Mouse (Mus musculus) neural tube, embryonic 13.5 days (tissue): ENCODE results near the gene Prss12. TPM values are rescaled to one million over a fixed set of nuclear protein-coding genes. Genes with fewer than 3 reads are reported as not detected.

Source experiments
- ATAC-seq: fragments of 200-750 bp; cut with Nextera tagmentation; 2 replicates; pipeline ENCODE4 v1.8.0; 2017; ENCODE audit warnings: low read depth, mild to moderate bottlenecking, moderate TSS enrichment, moderate library complexity
- H3K27ac ChIP-seq: fragments of 300-500 bp; sonication (generic); replicated peaks from 2 replicates; pipeline ENCODE4 v1.5.1; 2015; ENCODE audit warnings: moderate library complexity, mild to moderate bottlenecking, inconsistent platforms
- H3K27me3 ChIP-seq: fragments of 300-500 bp; sonication (generic); 2 replicates; pipeline ENCODE4 v1.6.1; 2015; ENCODE audit warnings: mild to moderate bottlenecking, inconsistent platforms
- H3K36me3 ChIP-seq: fragments of 300-500 bp; sonication (generic); 2 replicates; pipeline ENCODE4 v1.6.1; 2015; ENCODE audit warnings: mild to moderate bottlenecking, inconsistent platforms
- H3K4me1 ChIP-seq: fragments of 300-500 bp; sonication (generic); replicated peaks from 2 replicates; pipeline ENCODE4 v1.6.1; 2015; ENCODE audit warnings: inconsistent platforms
- H3K4me2 ChIP-seq: fragments of 300-500 bp; sonication (generic); 2 replicates; pipeline ENCODE4 v1.6.1; 2015; ENCODE audit warnings: inconsistent platforms, mild to moderate bottlenecking, moderate library complexity
- H3K4me3 ChIP-seq: fragments of 300-500 bp; sonication (generic); 2 replicates; pipeline ENCODE4 v1.5.1; 2015; ENCODE audit warnings: mild to moderate bottlenecking, inconsistent platforms
- H3K9ac ChIP-seq: fragments of 300-500 bp; sonication (generic); 2 replicates; pipeline ENCODE4 v1.6.1; 2015; ENCODE audit warnings: moderate library complexity, mild to moderate bottlenecking, inconsistent platforms
- H3K9me3 ChIP-seq: fragments of 300-500 bp; sonication (generic); 2 replicates; pipeline ENCODE4 v1.6.1; 2016; ENCODE audit warnings: inconsistent platforms
- WGBS: fragments of 180-500 bp; shearing (Covaris S2); methylation state at CpG from one replicate; pipeline ENCODE4 v1.1.7; 2015; 5-methylcytosine and 5-hydroxymethylcytosine counted together
- polyA plus RNA-seq: library from polyadenylated mRNA; unstranded; fragments of >200 nt; fragmentation: Nextera tagmentation; extraction: Ambion mirVana; gene quantifications from 2 replicates; pipeline ENCODE4 v1.2.1, GENCODE M21; 2015

Prss12 gene
- polyA plus RNA-seq, 1 experiment from 2014 or later, result 22.7 TPM

DNA sequence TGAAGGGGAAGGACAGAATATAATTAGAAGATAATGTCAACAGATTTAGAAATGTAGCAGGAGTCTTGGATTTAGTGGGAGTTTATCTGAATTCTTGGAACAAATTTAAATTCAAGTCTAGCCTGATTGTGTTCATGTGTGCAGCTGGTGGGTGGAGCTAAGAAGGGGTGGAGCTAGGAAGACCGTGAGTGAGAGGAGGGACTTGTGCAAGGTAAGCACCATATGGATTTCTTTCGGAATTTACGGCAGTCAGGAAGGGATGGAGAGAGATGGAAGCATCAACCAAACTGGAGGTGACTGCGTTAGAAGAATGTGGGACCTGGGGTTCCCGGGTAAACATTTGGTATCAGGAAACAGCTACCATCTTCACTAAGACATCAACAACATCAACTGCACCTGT is 68.2 kb downstream of the Prss12 start:
- no peak overlapping the region for H3K4me3 ChIP-seq
- H3K9ac ChIP-seq, result no peak overlapping the region
- H3K27me3 ChIP-seq, result no peaks in the 10 kb centered on the region
- H3K36me3 ChIP-seq, result no peaks in the 10 kb centered on the region
- H3K4me2 ChIP-seq, result no peak overlapping the region
- no peak for ATAC-seq
- no peaks in the 10 kb centered on the region for H3K9me3 ChIP-seq
- WGBS, result 52% methylated on average over 5 of the region's 5 CpGs
- no peak overlapping the region for H3K27ac ChIP-seq
- H3K4me1 ChIP-seq, result peaks cover 2% of the 10 kb centered on the region; the same call in 1 of the 2 replicates

DNA sequence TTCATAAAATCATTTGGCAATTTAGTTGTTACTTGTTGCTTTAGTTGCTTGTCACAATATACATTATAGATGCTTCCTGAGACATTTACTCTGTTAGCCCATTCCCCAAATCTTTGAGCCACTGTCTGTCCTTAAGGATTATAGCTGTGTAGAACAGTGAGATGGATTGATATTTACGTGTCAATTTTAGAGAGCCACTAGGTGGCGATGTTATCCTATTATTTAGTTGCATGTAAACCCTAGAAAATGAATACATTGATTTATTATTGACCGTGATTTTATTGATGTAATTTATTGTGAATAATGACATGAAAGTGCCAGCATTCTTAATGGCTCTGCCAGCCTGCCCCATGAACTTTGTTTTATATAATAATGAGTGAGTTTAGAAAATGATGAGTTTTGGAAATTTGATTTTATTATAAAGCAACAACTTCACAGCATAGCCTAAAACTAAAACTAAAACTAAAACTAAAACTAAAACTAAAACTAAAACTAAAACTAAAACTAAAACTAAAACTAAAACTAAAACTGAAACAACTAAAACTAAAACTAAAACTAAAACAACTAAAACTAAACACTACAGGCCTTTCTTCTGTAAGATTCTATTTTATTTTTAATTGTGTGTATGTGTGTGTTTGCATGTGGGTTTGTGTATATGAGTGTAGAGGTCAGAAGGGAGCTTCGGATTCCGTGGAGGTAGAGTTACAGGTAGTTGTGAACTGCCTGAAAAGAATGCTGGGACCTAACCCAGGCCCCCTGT is 69.1 kb downstream of the Prss12 start:
- H3K4me2 ChIP-seq, result no peak overlapping the region
- no peak overlapping the region for H3K4me3 ChIP-seq
- no peaks in the 10 kb centered on the region for H3K36me3 ChIP-seq
- no peak overlapping the region for H3K9ac ChIP-seq
- no peak overlapping the region for H3K27ac ChIP-seq
- H3K4me1 ChIP-seq, result no peaks in the 10 kb centered on the region
- no peaks in the 10 kb centered on the region for H3K9me3 ChIP-seq
- no peaks in the 10 kb centered on the region for H3K27me3 ChIP-seq
- 15% methylated on average over 5 of the region's 5 CpGs for WGBS
- peak; percentile 63; the same call in 1 of the 2 replicates for ATAC-seq

DNA sequence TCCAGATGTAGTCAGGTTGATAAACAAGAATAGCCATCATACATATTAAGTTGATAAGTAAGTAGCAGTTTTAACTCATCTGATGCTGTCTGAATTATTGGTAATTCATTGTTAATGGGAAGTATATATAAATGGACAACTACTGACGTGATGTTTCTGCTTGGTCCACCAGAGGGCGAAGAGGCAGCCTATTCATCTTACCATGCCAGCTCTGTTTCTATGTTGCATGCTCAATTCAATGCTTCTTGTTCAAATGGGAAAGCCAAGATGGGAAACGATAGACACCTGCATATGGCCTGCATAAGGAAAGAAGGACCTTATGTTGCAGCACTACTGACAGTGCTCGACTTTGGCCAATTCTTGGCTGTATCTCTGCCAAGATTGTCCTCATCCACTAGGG is 70.1 kb downstream of the Prss12 start:
- Histone ChIP-seq H3K9me3 (no peaks in the 10 kb centered on the region), H3K9ac (no peak overlapping the region), H3K27ac (no peak overlapping the region), H3K27me3 (no peaks in the 10 kb centered on the region), H3K4me1 (no peaks in the 10 kb centered on the region), H3K4me3 (no peak overlapping the region), H3K36me3 (no peaks in the 10 kb centered on the region), H3K4me2 (no peak overlapping the region)
- WGBS, result 41% methylated on average over 4 of the region's 4 CpGs
- peak; percentile 57; the same call in 1 of the 2 replicates for ATAC-seq

DNA sequence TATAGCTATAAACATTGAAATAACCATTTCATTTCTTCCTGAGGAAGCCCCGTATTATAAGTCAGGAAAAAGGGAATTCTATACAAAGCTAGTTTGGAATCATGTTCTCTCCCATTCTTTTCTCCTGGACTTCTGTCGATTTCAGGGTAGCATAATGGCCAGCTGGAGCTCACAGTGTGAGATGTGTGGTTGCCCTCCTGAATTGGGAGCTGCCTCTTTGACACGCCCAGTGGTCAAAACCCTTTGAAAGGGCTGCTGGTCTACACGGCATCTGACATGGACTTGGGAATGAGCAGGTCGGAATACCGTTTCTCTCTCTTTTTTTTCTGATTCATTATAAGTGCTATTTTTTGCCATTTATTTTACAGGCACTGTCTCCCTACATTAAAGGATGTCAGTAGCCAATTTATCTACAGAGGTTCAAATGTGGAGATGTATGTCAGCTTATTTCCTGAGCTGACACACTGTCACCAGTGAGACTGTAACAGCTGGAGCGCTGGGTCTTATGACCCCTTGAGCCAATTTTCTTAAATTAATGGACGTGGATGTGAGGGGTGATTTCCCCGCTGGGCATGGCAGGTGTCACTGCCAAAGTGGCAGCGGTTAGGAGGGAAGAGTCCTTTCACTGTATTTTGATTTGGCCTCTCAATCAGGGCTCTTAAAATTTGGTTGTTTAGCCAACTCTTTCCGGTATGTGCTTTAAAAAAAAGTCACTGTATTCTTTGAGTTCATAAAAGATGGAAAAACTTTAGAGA is 79.8 kb downstream of the Prss12 start:
- no peak for ATAC-seq

DNA sequence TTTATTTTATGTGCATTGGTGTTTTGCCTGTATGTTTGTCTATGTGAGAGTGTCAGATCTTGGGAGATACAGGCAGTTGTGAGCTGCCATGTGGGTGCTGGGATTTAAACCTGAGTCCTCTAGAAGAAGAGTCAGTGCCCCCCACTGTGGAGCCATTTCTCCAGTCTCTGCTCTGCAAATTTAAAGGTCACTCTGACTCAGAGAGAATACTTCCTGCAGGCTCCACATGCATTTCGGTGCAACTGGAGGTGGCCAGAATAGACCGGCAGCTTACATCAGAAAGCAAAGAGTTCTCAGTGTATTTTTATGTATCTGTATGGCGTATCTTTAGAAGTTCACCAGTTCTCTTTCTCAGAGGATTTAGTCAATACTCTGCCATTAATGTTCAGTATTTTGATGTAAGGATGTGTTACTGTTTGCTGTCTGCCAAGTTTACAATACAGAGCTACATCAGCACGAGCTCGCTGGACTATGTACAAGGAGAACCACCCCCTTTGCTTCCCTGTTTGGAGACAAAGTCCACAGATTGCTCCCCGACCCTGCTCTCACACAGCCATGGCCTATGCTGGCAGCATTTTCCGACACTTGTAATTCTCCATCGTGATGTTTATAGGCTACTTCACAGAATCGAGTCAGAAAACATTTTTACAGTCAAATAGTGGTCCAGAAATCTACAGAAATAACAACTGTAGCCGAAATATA is 81.2 kb downstream of the Prss12 start:
- H3K4me1 ChIP-seq, result no peaks in the 10 kb centered on the region
- no peak overlapping the region for H3K4me2 ChIP-seq
- no peak overlapping the region for H3K4me3 ChIP-seq
- no peak overlapping the region for H3K9ac ChIP-seq
- H3K27ac ChIP-seq, result no peak overlapping the region
- peaks cover 5% of the 10 kb centered on the region; the same call in 1 of the 2 replicates for H3K36me3 ChIP-seq
- WGBS, result 83% methylated on average over 10 of the region's 10 CpGs
- no peak for ATAC-seq
- no peaks in the 10 kb centered on the region for H3K9me3 ChIP-seq
- no peaks in the 10 kb centered on the region for H3K27me3 ChIP-seq

More for the DNA sequence above, 79.8 kb downstream of the Prss12 start:
- 51% methylated on average over 11 of the region's 11 CpGs for WGBS
- H3K4me3 ChIP-seq, result no peak overlapping the region
- H3K4me2 ChIP-seq, result no peak overlapping the region
- no peaks in the 10 kb centered on the region for H3K9me3 ChIP-seq
- H3K9ac ChIP-seq, result no peak overlapping the region
- H3K27me3 ChIP-seq, result no peaks in the 10 kb centered on the region
- H3K27ac ChIP-seq, result no peak overlapping the region
- H3K4me1 ChIP-seq, result no peaks in the 10 kb centered on the region
- peaks cover 5% of the 10 kb centered on the region; the same call in 1 of the 2 replicates for H3K36me3 ChIP-seq

DNA sequence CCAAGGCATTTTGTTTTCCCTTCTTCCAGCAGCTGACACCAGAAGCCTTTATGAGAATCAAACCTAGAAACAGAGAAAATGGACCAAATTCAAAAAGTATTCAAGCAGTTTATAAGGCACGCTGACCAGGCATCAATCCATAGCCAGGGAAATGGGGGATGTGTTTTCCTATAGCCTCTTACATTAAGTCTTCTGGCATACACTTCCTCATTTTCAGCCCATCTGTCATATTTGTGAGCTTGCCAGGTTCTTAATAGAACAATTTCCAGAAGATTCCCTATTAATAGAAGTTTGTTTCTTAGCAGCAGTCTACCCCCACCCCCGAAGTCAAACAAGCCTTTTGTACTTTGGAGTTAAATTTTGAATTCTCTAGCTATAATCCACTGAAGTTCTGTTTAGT is 84.4 kb downstream of the Prss12 start:
- no peaks in the 10 kb centered on the region for H3K9me3 ChIP-seq

DNA sequence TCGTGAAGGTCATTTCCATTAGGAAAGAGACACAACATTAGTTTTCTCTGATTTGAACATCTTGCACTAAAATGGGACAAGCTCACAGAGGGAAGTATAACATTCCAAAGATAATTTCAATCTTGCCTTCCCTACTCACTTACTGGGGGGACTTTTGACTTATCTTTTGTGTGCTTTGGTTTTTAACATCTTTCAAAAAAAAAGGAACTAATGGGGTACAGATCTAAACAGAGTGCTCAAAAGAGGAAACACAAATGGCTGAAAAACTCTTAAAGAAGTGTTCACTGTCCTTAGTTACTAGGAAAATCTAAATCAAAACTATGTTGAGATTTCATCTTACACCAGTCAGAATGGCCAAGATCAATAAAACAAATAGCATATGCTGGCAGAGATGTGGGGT is 90.6 kb downstream of the Prss12 start:
- WGBS, result 81% methylated on average over 1 of the region's 1 CpGs
- Histone ChIP-seq H3K9me3 (no peaks in the 10 kb centered on the region), H3K36me3 (no peaks in the 10 kb centered on the region)

More for the DNA sequence above, 84.4 kb downstream of the Prss12 start:
- no peak overlapping the region for H3K4me2 ChIP-seq
- H3K27me3 ChIP-seq, result no peaks in the 10 kb centered on the region
- peaks cover 5% of the 10 kb centered on the region; the same call in 1 of the 2 replicates for H3K36me3 ChIP-seq
- no peaks in the 10 kb centered on the region for H3K4me1 ChIP-seq
- WGBS, result 83% methylated on average over 2 of the region's 2 CpGs
- ATAC-seq, result no peak
- H3K9ac ChIP-seq, result no peak overlapping the region
- H3K4me3 ChIP-seq, result no peak overlapping the region
- no peak overlapping the region for H3K27ac ChIP-seq

DNA sequence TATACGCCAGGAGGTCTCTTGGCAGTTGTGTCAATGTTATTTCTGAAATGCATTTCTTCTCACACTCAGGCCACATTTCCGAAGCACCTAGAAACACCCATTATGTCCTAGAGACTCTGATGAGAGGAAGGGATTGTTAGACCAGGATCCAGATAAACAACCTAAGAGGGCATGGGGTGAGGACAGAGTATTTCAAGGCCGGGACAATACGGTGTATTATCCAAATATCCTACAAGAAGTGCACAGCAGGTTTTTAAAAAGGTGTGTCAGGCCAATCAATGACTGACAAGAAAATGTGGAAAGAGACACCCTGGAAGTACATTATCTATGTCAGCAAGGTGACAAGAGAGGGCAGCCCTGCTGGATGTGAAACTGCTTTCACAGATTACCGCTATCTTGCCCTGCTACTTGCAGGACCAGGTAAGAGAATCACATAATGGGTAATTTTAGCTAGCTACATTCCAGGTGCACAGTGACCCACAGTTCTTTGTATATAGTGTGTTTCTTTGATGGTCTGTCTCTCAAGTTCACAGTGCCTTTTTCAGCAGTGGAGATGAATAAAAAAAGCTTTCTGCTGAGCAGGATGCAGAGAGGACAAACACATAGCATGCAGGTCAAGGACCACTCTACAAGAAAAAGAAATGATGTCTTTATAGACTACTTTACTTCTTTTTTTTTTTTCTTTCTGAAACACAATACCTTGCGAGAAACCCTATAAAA is 97.0 kb downstream of the Prss12 start:
- Histone ChIP-seq H3K36me3 (peaks cover 8% of the 10 kb centered on the region), H3K4me2 (no peak overlapping the region), H3K4me1 (no peaks in the 10 kb centered on the region), H3K27ac (no peak overlapping the region), H3K27me3 (no peaks in the 10 kb centered on the region), H3K4me3 (no peak overlapping the region), H3K9me3 (no peaks in the 10 kb centered on the region), H3K9ac (no peak overlapping the region)
- no peak for ATAC-seq
- 89% methylated on average over 6 of the region's 6 CpGs for WGBS

More for the DNA sequence above, 90.6 kb downstream of the Prss12 start:
- Histone ChIP-seq H3K9ac (no peak overlapping the region), H3K27ac (no peak overlapping the region), H3K27me3 (no peaks in the 10 kb centered on the region), H3K4me1 (no peaks in the 10 kb centered on the region), H3K4me2 (no peak overlapping the region), H3K4me3 (no peak overlapping the region)
- ATAC-seq, result no peak

DNA sequence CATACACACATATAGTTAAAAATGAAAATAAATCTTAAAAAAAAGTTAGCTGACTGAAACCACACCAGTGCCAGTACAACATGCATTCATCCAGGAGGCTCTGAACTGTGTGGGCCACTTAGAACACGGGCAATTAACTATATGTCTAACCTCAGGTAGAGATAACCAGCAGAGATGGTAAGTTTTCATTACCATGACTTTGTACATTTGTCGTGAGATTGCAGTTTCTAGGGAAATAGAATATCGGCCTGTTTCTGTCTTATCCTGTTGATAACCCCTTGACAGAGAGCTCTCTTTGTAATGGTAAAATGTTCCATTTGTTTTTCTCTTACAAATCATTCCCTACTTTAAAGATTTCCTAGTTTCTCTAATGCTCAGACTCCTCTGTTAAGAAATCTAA is 103.8 kb downstream of the Prss12 start:
- no peak overlapping the region for H3K9ac ChIP-seq
- H3K4me2 ChIP-seq, result no peak overlapping the region
- H3K27ac ChIP-seq, result no peak overlapping the region
- no peak overlapping the region for H3K4me3 ChIP-seq
- H3K36me3 ChIP-seq, result peaks cover 8% of the 10 kb centered on the region
- ATAC-seq, result no peak
- no peaks in the 10 kb centered on the region for H3K27me3 ChIP-seq
- H3K4me1 ChIP-seq, result no peaks in the 10 kb centered on the region
- WGBS, result 93% methylated on average over 3 of the region's 3 CpGs
- no peaks in the 10 kb centered on the region for H3K9me3 ChIP-seq

DNA sequence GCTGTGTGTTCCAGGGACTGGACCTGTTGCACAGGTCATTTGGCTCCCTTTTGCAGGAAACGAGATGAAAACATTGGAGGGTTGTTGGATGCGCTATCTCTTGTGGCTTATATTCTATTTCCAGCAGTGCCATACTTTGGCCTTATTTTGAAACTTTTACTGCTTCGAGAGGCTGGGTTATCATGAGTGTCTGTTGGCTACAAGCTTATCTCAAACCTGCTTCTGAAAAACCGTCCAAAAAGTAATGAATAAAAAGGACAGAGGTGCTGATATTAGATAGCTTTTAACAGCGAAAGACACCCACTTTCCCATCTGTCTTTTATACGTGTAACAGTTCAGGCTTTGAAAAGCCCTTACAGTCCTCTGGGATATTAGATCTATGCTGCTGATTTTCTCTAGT is 107.2 kb downstream of the Prss12 start:
- no peaks in the 10 kb centered on the region for H3K9me3 ChIP-seq
- H3K27me3 ChIP-seq, result no peaks in the 10 kb centered on the region
- H3K4me3 ChIP-seq, result no peak overlapping the region
- H3K4me1 ChIP-seq, result no peaks in the 10 kb centered on the region
- H3K9ac ChIP-seq, result no peak overlapping the region
- no peak overlapping the region for H3K4me2 ChIP-seq
- H3K36me3 ChIP-seq, result no peaks in the 10 kb centered on the region
- no peak overlapping the region for H3K27ac ChIP-seq
- ATAC-seq, result no peak
- WGBS, result 88% methylated on average over 6 of the region's 6 CpGs

DNA sequence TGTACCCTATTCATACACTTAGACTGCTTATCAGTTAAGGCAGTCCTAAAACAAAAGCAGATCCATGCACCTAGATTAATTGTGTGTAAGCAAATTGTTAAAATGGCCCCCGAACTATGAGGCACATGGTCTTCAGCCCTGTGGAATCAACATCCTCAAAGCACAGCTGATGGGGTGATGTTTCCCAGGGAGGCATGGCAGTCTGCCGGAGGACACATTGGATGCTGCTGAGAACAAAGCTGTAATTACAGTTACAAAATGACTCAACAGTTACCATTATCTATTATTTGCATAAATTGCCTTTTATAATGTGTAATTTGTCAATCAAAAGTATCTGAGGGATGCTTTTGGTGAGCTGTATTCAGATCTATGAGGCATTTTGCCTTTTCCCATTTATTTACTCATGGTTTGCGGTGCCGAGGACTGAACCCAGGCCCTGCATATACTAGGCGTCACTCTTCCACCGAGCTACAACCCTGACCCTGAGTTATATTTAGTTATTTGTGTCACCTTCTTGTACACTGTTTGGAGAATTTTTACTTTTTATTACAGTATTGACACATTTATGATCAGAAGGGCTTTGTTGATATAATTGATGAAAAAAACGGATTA is 108.6 kb downstream of the Prss12 start:
- Histone ChIP-seq H3K9ac (no peak overlapping the region), H3K4me1 (no peaks in the 10 kb centered on the region), H3K27me3 (no peaks in the 10 kb centered on the region), H3K4me2 (no peak overlapping the region), H3K4me3 (no peak overlapping the region), H3K27ac (no peak overlapping the region), H3K36me3 (no peaks in the 10 kb centered on the region), H3K9me3 (no peaks in the 10 kb centered on the region)
- no peak for ATAC-seq
- 92% methylated on average over 7 of the region's 7 CpGs for WGBS
